Mouse (Mus musculus) stomach, postnatal 0 days (tissue): Measurements from ENCODE around the gene Ubtf. TPM values are rescaled to one million over a fixed set of nuclear protein-coding genes. Genes with fewer than 3 reads are reported as not detected.

Source experiments
- ATAC-seq: fragments of 200-750 bp; cut with Nextera tagmentation; 2 replicates; pipeline ENCODE4 v1.8.0; 2017; ENCODE audit not compliant: low FRiP score, low TSS enrichment
- DNase-seq: peaks from one replicate; pipeline ENCODE4 v3.0.0-alpha.2; 2016; ENCODE audit warnings: low spot score
- H3K27ac ChIP-seq: fragments of 300-500 bp; sonication (generic); replicated peaks from 2 replicates; pipeline ENCODE4 v1.5.1; 2014; ENCODE audit warnings: mild to moderate bottlenecking, control low read depth
- H3K27me3 ChIP-seq: fragments of 300-500 bp; sonication (generic); 2 replicates; pipeline ENCODE4 v1.6.1; 2014; ENCODE audit warnings: low read length; ENCODE audit not compliant: control insufficient read depth, insufficient read depth
- H3K36me3 ChIP-seq: fragments of 300-500 bp; sonication (generic); 2 replicates; pipeline ENCODE4 v1.6.1; 2014; ENCODE audit warnings: low read length, mixed read lengths; ENCODE audit not compliant: control insufficient read depth, insufficient read depth
- H3K4me1 ChIP-seq: fragments of 300-500 bp; sonication (generic); replicated peaks from 2 replicates; pipeline ENCODE4 v1.6.1; 2014; ENCODE audit warnings: antibody characterized with exemption; ENCODE audit not compliant: control insufficient read depth, insufficient read depth
- H3K4me2 ChIP-seq: fragments of 300-500 bp; sonication (generic); replicated peaks from 2 replicates; pipeline ENCODE4 v1.6.1; 2014; ENCODE audit warnings: low read depth, mild to moderate bottlenecking, control low read depth, moderate library complexity
- H3K4me3 ChIP-seq: fragments of 300-500 bp; sonication (generic); 2 replicates; pipeline ENCODE4 v1.5.1; 2014; ENCODE audit warnings: low read depth, low read length, control low read depth
- H3K9ac ChIP-seq: fragments of 300-500 bp; sonication (generic); 2 replicates; pipeline ENCODE4 v1.6.1; 2014; ENCODE audit warnings: mild to moderate bottlenecking, low read length, control low read depth, mixed read lengths
- H3K9me3 ChIP-seq: fragments of 300-500 bp; sonication (generic); 2 replicates; pipeline ENCODE4 v1.6.1; 2016; ENCODE audit warnings: low read length; ENCODE audit not compliant: control insufficient read depth
- CTCF ChIP-seq: IDR thresholded peaks from 2 replicates; pipeline ENCODE4 v1.5.1; 2016; ENCODE audit warnings: antibody characterized with exemption, low read depth, mild to moderate bottlenecking, moderate library complexity
- EP300 ChIP-seq: optimal IDR thresholded peaks from 2 replicates; pipeline ENCODE3; 2016; ENCODE audit warnings: antibody characterized with exemption
- WGBS: fragments of 180-500 bp; shearing (Covaris S2); extraction: QIAGEN DNeasy Blood & Tissue Kit; methylation state at CpG from one replicate; pipeline ENCODE4 v1.1.7; 2014; 5-methylcytosine and 5-hydroxymethylcytosine counted together
- polyA plus RNA-seq: library from polyadenylated mRNA; unstranded; fragments of >200 nt; fragmentation: Nextera tagmentation; extraction: Ambion mirVana; gene quantifications from 2 replicates; pipeline ENCODE4 v1.2.1, GENCODE M21; 2015

The Ubtf gene
- polyA plus RNA-seq, 1 experiment from 2014 or later = 46.7 TPM

DNA sequence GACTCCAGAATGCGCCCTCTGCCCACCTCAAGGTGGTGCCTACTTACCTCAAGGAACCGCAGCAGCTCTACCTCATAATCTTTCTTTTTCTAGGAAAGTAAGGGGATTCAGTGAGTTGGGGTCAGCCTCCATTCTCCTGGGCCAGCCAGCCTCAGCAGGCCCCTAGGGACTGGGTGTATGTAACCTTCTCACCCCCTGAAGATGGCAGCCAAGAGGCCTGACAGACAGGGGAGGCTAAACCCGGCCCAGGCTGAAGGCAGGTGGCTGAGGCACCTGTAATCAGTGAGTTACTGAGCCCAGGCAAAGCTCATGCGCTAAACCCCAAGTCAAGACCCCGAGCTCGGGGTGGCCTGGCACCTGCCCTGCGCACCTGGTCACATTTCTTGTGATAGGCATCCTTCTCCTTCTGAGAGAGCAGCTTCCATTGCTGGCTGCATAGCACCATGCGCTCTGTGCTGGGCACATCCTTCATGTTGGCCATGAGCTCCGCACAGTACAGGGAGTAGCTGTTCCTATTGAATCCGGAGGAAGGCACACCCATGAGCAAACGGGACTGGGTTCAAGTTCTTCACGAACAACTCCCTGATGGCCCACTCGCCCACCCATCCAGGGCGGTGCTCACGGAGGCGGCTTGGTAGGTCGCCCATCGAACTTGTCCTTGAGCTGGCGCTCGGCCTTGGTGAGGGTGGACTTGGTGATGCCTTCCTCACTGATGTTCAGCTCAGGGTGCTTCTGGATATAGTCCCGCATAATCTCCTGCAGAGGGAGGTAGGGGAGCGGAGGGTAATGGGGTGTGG lies 9.5 kb downstream of the Ubtf start:
- Histone ChIP-seq H3K9me3 (no peaks in the 10 kb centered on the region), H3K4me3 (peak overlapping the region; percentile 34; the same call in 1 of the 2 replicates), H3K4me1 (peaks cover 6% of the 10 kb centered on the region; the same call in 1 of the 2 replicates), H3K9ac (peak overlapping the region; percentile 38; the same call in 1 of the 2 replicates), H3K27ac (peak overlapping the region; percentile 77), H3K27me3 (no peaks in the 10 kb centered on the region), H3K4me2 (peak overlapping the region; percentile 55), H3K36me3 (peaks cover 27% of the 10 kb centered on the region)
- WGBS = 79% methylated on average over 22 of the region's 22 CpGs
- no peak; the same call in 1 of the 2 replicates for ATAC-seq
- TF ChIP-seq CTCF (no peak), EP300 (no peak)
- peak; percentile 27 for DNase-seq

DNA sequence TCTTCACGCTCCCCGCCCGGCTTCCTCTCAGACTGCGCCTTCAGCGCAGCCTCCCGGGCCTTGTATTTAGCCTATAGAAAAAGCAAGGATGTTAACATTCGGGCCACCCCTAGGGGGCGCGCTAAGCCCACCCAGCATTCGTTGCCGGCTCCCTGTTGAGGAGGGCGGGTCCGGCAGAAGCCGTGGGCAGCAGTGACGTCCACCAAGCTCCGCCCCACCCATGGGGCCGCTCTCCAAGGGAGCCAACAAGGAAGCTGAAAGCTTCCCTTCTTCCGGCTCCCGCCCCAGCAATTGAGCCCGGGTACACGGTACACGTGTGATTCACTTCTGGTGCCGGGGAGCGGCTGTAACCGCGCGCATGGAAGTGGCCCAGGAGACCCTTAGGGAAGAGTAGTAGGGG lies 10.6 kb downstream of the Ubtf start:
- under 1% methylated on average over 27 of the region's 27 CpGs for WGBS

DNA sequence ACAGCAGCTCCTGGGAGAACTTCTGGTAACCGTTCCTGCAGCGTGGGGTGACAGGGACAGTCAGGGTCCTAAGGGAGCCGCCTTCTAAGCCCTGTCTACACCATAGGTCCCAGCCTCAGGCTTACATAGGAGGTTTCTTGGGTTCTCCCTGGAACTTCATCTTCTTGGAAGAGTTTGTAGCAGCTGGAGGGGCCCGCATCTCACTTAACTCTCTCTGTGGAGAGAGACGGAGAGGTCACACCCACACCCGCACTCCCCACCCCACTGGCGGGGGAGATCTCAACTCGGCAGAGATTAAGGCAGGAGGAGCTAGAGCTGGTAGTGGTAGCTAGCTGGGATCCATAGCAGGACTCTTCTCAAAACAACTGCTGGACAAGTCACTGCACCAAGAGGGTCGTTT lies 11.4 kb downstream of the Ubtf start:
- Histone ChIP-seq H3K27me3 (no peaks in the 10 kb centered on the region), H3K27ac (no peak overlapping the region), H3K4me2 (no peak overlapping the region), H3K4me3 (no peak overlapping the region), H3K36me3 (peaks cover 18% of the 10 kb centered on the region), H3K4me1 (peaks cover 6% of the 10 kb centered on the region; the same call in 1 of the 2 replicates), H3K9me3 (no peaks in the 10 kb centered on the region), H3K9ac (no peak overlapping the region)
- ATAC-seq = no peak
- no peak for DNase-seq
- TF ChIP-seq EP300 (no peak), CTCF (no peak)
- 75% methylated on average over 9 of the region's 9 CpGs for WGBS

More for the DNA sequence above, 10.6 kb downstream of the Ubtf start:
- Histone ChIP-seq H3K27ac (peak overlapping the region; percentile 77), H3K4me1 (peaks cover 6% of the 10 kb centered on the region; the same call in 1 of the 2 replicates), H3K27me3 (no peaks in the 10 kb centered on the region), H3K9ac (peak overlapping the region; percentile 38; the same call in 1 of the 2 replicates), H3K36me3 (peaks cover 23% of the 10 kb centered on the region), H3K4me3 (peak overlapping the region; percentile 34), H3K9me3 (no peaks in the 10 kb centered on the region), H3K4me2 (peak overlapping the region; percentile 55)
- ATAC-seq (peak; percentile 96), DNase-seq (peak; percentile 99)
- TF ChIP-seq EP300 = no peak
- peak; percentile 99 for TF ChIP-seq CTCF

DNA sequence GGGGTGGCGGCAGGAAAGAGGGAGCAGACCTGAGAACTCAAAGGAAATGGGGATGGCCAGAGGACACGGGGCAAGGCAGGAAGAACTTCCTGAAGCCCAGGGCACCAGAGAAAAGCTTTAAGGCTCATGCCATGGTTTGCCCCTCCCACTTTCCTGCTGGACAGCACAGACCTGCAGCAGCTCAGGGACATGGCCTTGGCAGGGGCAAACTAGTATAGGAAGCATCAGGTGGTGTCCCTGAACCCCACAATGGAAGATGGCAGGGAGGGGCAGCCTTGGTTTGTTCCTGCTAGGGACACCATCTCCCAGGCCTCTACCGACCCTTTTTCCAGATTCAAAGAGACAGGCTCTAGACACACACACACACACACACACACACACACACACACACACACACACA lies 14.2 kb downstream of the Ubtf start:
- H3K4me3 ChIP-seq = no peak overlapping the region
- H3K9me3 ChIP-seq = no peaks in the 10 kb centered on the region
- H3K4me2 ChIP-seq = no peak overlapping the region
- TF ChIP-seq CTCF (no peak), EP300 (no peak)
- no peaks in the 10 kb centered on the region for H3K27me3 ChIP-seq
- no peak overlapping the region for H3K27ac ChIP-seq
- no peak for DNase-seq
- peaks cover 18% of the 10 kb centered on the region for H3K36me3 ChIP-seq
- H3K9ac ChIP-seq = no peak overlapping the region
- H3K4me1 ChIP-seq = peaks cover 6% of the 10 kb centered on the region; the same call in 1 of the 2 replicates
- ATAC-seq = no peak
- 66% methylated on average over 3 of the region's 3 CpGs for WGBS

DNA sequence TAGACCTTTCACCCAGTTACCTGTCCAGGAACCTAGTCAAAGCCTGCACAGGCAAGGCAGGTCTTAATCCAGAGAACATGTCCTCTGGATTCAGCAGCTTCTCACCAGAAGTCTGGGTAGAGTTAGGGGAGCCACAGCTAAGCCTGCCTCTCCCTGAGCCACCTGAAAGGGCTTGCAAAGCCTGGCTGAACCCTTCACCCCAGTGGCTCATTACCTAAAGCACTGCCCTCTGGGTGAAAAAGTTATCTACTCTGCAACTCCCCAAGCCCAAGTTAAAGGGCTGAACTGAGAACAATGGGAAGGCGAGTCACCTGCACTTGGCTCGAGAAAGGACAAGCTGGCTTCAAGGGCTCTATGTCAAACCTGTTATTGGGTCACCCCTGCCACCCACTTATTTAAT lies 15.4 kb downstream of the Ubtf start:
- no peak overlapping the region for H3K9ac ChIP-seq
- 32% methylated on average over 2 of the region's 2 CpGs for WGBS
- H3K4me2 ChIP-seq = no peak overlapping the region
- no peaks in the 10 kb centered on the region for H3K4me1 ChIP-seq
- H3K9me3 ChIP-seq = no peaks in the 10 kb centered on the region
- peaks cover 16% of the 10 kb centered on the region for H3K36me3 ChIP-seq
- ATAC-seq (no peak), DNase-seq (peak; percentile 22)
- H3K4me3 ChIP-seq = no peak overlapping the region
- no peaks in the 10 kb centered on the region for H3K27me3 ChIP-seq
- no peak overlapping the region; the same call in 1 of the 2 replicates for H3K27ac ChIP-seq
- TF ChIP-seq EP300 = no peak
- TF ChIP-seq CTCF = no peak

DNA sequence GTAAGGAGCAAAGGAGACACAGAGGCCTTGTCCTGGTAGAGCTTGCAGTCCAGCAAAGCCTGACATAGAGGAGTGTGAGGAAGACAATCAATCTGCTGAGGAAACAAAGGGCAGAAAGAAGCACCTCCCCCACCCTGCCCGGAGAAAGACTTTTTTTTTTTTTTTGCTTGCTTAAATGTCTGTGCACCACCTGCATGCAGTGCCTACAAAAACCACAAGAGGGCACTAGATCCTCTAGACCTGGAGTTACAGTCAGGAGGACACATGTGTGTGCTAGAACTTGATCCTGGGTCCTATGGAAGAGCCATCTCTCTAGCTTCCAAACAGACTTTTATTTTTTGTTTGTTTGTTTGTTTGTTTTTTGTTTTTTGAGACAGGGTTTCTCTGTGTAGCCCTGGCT lies 19.7 kb downstream of the Ubtf start:
- TF ChIP-seq CTCF (peak; percentile 80), EP300 (no peak)
- Histone ChIP-seq H3K4me1 (peaks cover 6% of the 10 kb centered on the region; the same call in 1 of the 2 replicates), H3K27me3 (no peaks in the 10 kb centered on the region), H3K9ac (no peak overlapping the region), H3K9me3 (no peaks in the 10 kb centered on the region), H3K4me3 (no peak overlapping the region), H3K36me3 (no peaks in the 10 kb centered on the region), H3K4me2 (no peak overlapping the region), H3K27ac (no peak overlapping the region)
- WGBS = 5% methylated on average over 1 of the region's 1 CpGs
- ATAC-seq = no peak
- peak; percentile 79 for DNase-seq
